Mouse (Mus musculus) limb, embryonic 14.5 days (tissue): Measurements from ENCODE around the gene Gpr158. TPM values are rescaled to one million over a fixed set of nuclear protein-coding genes. Genes with fewer than 3 reads are reported as not detected.

Experiments
- ATAC-seq: fragments of 200-750 bp; cut with Nextera tagmentation; 2 replicates; pipeline ENCODE4 v1.8.0; 2017; ENCODE audit warnings: low read depth, moderate number of reproducible peaks, moderate TSS enrichment; ENCODE audit not compliant: low FRiP score
- DNase-seq: peaks from one replicate; pipeline ENCODE4 v3.0.0-alpha.2; 2015; ENCODE audit warnings: low spot score
- H3K27ac ChIP-seq: fragments of 300-500 bp; sonication (generic); replicated peaks from 2 replicates; pipeline ENCODE4 v1.5.1; 2014; ENCODE audit warnings: low read depth, mild to moderate bottlenecking, low read length, moderate library complexity, mixed read lengths
- H3K27me3 ChIP-seq: fragments of 300-500 bp; sonication (generic); 2 replicates; pipeline ENCODE4 v1.6.1; 2014; ENCODE audit warnings: low read length, mixed read lengths; ENCODE audit not compliant: control insufficient read depth, insufficient read depth
- H3K36me3 ChIP-seq: fragments of 300-500 bp; sonication (generic); 2 replicates; pipeline ENCODE4 v1.6.1; 2014; ENCODE audit warnings: mild to moderate bottlenecking, low read length, moderate library complexity, mixed read lengths; ENCODE audit not compliant: control insufficient read depth, insufficient read depth
- H3K4me1 ChIP-seq: fragments of 300-500 bp; sonication (generic); 2 replicates; pipeline ENCODE4 v1.6.1; 2014; ENCODE audit warnings: antibody characterized with exemption, low read length, mixed read lengths; ENCODE audit not compliant: control insufficient read depth, insufficient read depth
- H3K4me2 ChIP-seq: fragments of 300-500 bp; sonication (generic); replicated peaks from 2 replicates; pipeline ENCODE4 v1.6.1; 2014; ENCODE audit warnings: low read depth, mild to moderate bottlenecking, low read length, moderate library complexity; ENCODE audit not compliant: severe bottlenecking
- H3K4me3 ChIP-seq: fragments of 300-500 bp; sonication (generic); replicated peaks from 2 replicates; pipeline ENCODE4 v1.5.1; 2014; ENCODE audit warnings: low read length
- H3K9ac ChIP-seq: fragments of 300-500 bp; sonication (generic); 2 replicates; pipeline ENCODE4 v1.6.1; 2014; ENCODE audit warnings: mild to moderate bottlenecking, low read depth, low read length, moderate library complexity; ENCODE audit not compliant: severe bottlenecking
- H3K9me3 ChIP-seq: fragments of 300-500 bp; sonication (generic); 2 replicates; pipeline ENCODE4 v1.6.1; 2016; ENCODE audit warnings: low read length; ENCODE audit not compliant: control insufficient read depth
- POLR2A ChIP-seq: fragments of 200-500 bp; IDR thresholded peaks from 2 replicates; pipeline ENCODE4 v1.8.0; 2012; ENCODE audit warnings: inconsistent platforms, mild to moderate bottlenecking, moderate library complexity, borderline replicate concordance; ENCODE audit not compliant: insufficient read depth, insufficient read length; ENCODE audit errors: extremely low read depth
- WGBS: fragments of 180-500 bp; shearing (Covaris S2); extraction: QIAGEN DNeasy Blood & Tissue Kit; methylation state at CpG from one replicate; pipeline ENCODE4 v1.1.7; 2014; 5-methylcytosine and 5-hydroxymethylcytosine counted together
- polyA plus RNA-seq, 2 experiments: library from polyadenylated mRNA; depleted of rRNA in 1 of 2; stranded (reverse) in 1 of 2; unstranded in 1 of 2; fragments of >200 nt; fragmentation: Nextera tagmentation in 1 of 2; extraction: Ambion mirVana in 1 of 2; gene quantifications; 2 replicates each; pipeline versions ENCODE4 v1.2.1 to v1.2.3; 2012 to 2014

The Gpr158 gene
- polyA plus RNA-seq (2012; rRNA removed): 0.01 TPM in 1 of 2 replicates, not detected in the other
- polyA plus RNA-seq (2014; fragmentation: Nextera tagmentation; extraction: Ambion mirVana): not detected in 2 replicates

- H3K9me3 ChIP-seq: no peaks in the 10 kb centered on the region
- 3% methylated on average over 43 of the region's 43 CpGs for WGBS
- ATAC-seq: peak; percentile 87
- TF ChIP-seq POLR2A: no peak
- H3K4me1 ChIP-seq: 0 out of 2 replicates have a peak, but pooled peaks cover 2% of the 10 kb centered on the region
- H3K36me3 ChIP-seq: no peaks in the 10 kb centered on the region
- H3K9ac ChIP-seq: no peak within 1 kb of the TSS
- H3K27ac ChIP-seq: no peak within 1 kb of the TSS
- DNase-seq: peak; percentile 91
- H3K4me2 ChIP-seq: peak within 1 kb of the TSS; percentile 61
- H3K27me3 ChIP-seq: peaks cover 19% of the 10 kb centered on the region
- peak within 1 kb of the TSS; percentile 36 for H3K4me3 ChIP-seq
These were observed at the start of gene Gpr158 for GRCm38 (mm10) chr2:21367345-21368111. TSS of gene Gpr158 (plus strand) at chr2:21367542.

- 79% methylated on average over 5 of the region's 5 CpGs for WGBS
- no peak for ATAC-seq
These were observed 23.5 kb upstream of the Gpr158 start for GRCm38 (mm10) chr2:21343821-21344220.

GRCm38 (mm10) chr2:21368351-21369170 is 1.2 kb downstream of the Gpr158 start:
- H3K4me3 ChIP-seq: no peak overlapping the region
- 11% methylated on average over 44 of the region's 44 CpGs for WGBS
- peaks cover 19% of the 10 kb centered on the region for H3K27me3 ChIP-seq
- no peak overlapping the region for H3K4me2 ChIP-seq
- H3K36me3 ChIP-seq: no peaks in the 10 kb centered on the region
- H3K9ac ChIP-seq: no peak overlapping the region
- no peak for ATAC-seq
- H3K4me1 ChIP-seq: 0 out of 2 replicates have a peak, but pooled peaks cover 2% of the 10 kb centered on the region
- no peak for DNase-seq
- H3K9me3 ChIP-seq: no peaks in the 10 kb centered on the region
- no peak for TF ChIP-seq POLR2A
- no peak overlapping the region for H3K27ac ChIP-seq

More at GRCm38 (mm10) chr2:21343821-21344220, 23.5 kb upstream of the Gpr158 start:
- no peaks in the 10 kb centered on the region for H3K9me3 ChIP-seq
- no peaks in the 10 kb centered on the region for H3K36me3 ChIP-seq
- no peak for TF ChIP-seq POLR2A
- H3K4me1 ChIP-seq: no peaks in the 10 kb centered on the region
- no peak overlapping the region for H3K4me3 ChIP-seq
- H3K27ac ChIP-seq: no peak overlapping the region
- H3K9ac ChIP-seq: no peak overlapping the region
- H3K27me3 ChIP-seq: no peaks in the 10 kb centered on the region
- H3K4me2 ChIP-seq: no peak overlapping the region
- DNase-seq: no peak

- H3K9ac ChIP-seq: no peak overlapping the region
- ATAC-seq (no peak), DNase-seq (no peak)
- no peaks in the 10 kb centered on the region for H3K9me3 ChIP-seq
- H3K4me1 ChIP-seq: 0 out of 2 replicates have a peak, but pooled peaks cover 2% of the 10 kb centered on the region
- H3K4me3 ChIP-seq: no peak overlapping the region
- WGBS: 48% methylated on average over 6 of the region's 6 CpGs
- no peak overlapping the region for H3K4me2 ChIP-seq
- no peaks in the 10 kb centered on the region for H3K36me3 ChIP-seq
- no peak overlapping the region for H3K27ac ChIP-seq
- H3K27me3 ChIP-seq: peaks cover 19% of the 10 kb centered on the region
- no peak for TF ChIP-seq POLR2A
These were observed 1.8 kb downstream of the Gpr158 start for GRCm38 (mm10) chr2:21369171-21369485.

- Histone ChIP-seq H3K9me3 (no peaks in the 10 kb centered on the region), H3K4me1 (0 out of 2 replicates have a peak, but pooled peaks cover 2% of the 10 kb centered on the region), H3K4me3 (no peak overlapping the region), H3K9ac (no peak overlapping the region), H3K27me3 (peaks cover 19% of the 10 kb centered on the region), H3K27ac (no peak overlapping the region), H3K36me3 (no peaks in the 10 kb centered on the region), H3K4me2 (no peak overlapping the region)
- WGBS: 61% methylated on average over 2 of the region's 2 CpGs
- no peak for ATAC-seq
- DNase-seq: no peak
- TF ChIP-seq POLR2A: no peak
These were observed 2.2 kb downstream of the Gpr158 start for GRCm38 (mm10) chr2:21369556-21369955.
